Mouse (Mus musculus) CH12.LX (cell line): ENCODE data around the gene Hist1h3e. TPM values are rescaled to one million over a fixed set of nuclear protein-coding genes. Genes with fewer than 3 reads are reported as not detected.

Experiments used
- DNase-seq: peaks from one replicate; pipeline ENCODE4 v3.0.0-alpha.2; 2013; ENCODE audit errors: extremely low read depth
- H3K27ac ChIP-seq: 2 replicates; pipeline ENCODE4 v1.5.1; 2012; ENCODE audit warnings: low read depth, mild to moderate bottlenecking, control low read depth, moderate library complexity; ENCODE audit not compliant: insufficient read depth
- H3K27me3 ChIP-seq: replicated peaks from 2 replicates; pipeline ENCODE3; 2012; ENCODE audit warnings: inconsistent platforms
- H3K36me3 ChIP-seq, 2 experiments: replicated peaks in 1 of 2; 2 replicates each; pipeline versions ENCODE3 to v1.6.1; 2012; ENCODE audit warnings: inconsistent platforms in 1 of 2, low read length in 1 of 2, mild to moderate bottlenecking in 1 of 2, mixed read lengths in 1 of 2, moderate library complexity in 1 of 2; ENCODE audit not compliant: control insufficient read depth in 1 of 2, insufficient read depth in 1 of 2
- H3K4me1 ChIP-seq, 2 experiments: 2 replicates each; pipeline ENCODE4 v1.6.1; 2012; ENCODE audit warnings: inconsistent platforms in 1 of 2, moderate library complexity in 1 of 2; ENCODE audit not compliant: insufficient read depth in 2 of 2, control insufficient read depth in 1 of 2
- H3K4me2 ChIP-seq: 2 replicates; pipeline ENCODE4 v1.6.1; 2012; ENCODE audit warnings: low read depth, mild to moderate bottlenecking, control low read depth; ENCODE audit not compliant: poor library complexity, insufficient read depth, severe bottlenecking
- H3K4me3 ChIP-seq, 3 experiments: fragments of 150-350 bp in 1 of 3; sonication (generic) in 1 of 3; replicated peaks in 1 of 3; 2 replicates each; pipeline versions ENCODE3 to v1.5.1; 2011 to 2012; ENCODE audit warnings: low read depth in 2 of 3, low read length in 2 of 3, mild to moderate bottlenecking in 2 of 3, moderate library complexity in 2 of 3, control low read depth in 1 of 3, improper control_type of control experiment in 1 of 3, inconsistent platforms in 1 of 3, mixed read lengths in 1 of 3; ENCODE audit not compliant: poor library complexity in 1 of 3
- H3K79me2 ChIP-seq: replicated peaks from 2 replicates; pipeline ENCODE4 v1.6.1; 2012; ENCODE audit warnings: mild to moderate bottlenecking, moderate library complexity; ENCODE audit not compliant: control insufficient read depth, poor library complexity, insufficient read depth, severe bottlenecking; ENCODE audit errors: extremely low read depth
- H3K9ac ChIP-seq: 2 replicates; pipeline ENCODE4 v1.6.1; 2012; ENCODE audit warnings: low read depth, mild to moderate bottlenecking, control low read depth, moderate library complexity; ENCODE audit not compliant: insufficient read depth
- H3K9me3 ChIP-seq: replicated peaks from 2 replicates; pipeline ENCODE3; 2012; ENCODE audit warnings: low read length, inconsistent platforms, mixed read lengths
- BHLHE40 ChIP-seq: IDR thresholded peaks from 2 replicates; pipeline ENCODE4 v1.6.1; 2011; ENCODE audit warnings: mild to moderate bottlenecking, low read depth, low read length, improper control_type of control experiment
- ELF1 ChIP-seq: IDR thresholded peaks from 2 replicates; pipeline ENCODE4 v1.6.1; 2014; ENCODE audit warnings: low read depth, mild to moderate bottlenecking, inconsistent platforms, low read length, improper control_type of control experiment
- ETS1 ChIP-seq: conservative IDR thresholded peaks from 2 replicates; pipeline ENCODE4 v1.6.1; 2012; ENCODE audit warnings: low read depth, mild to moderate bottlenecking, inconsistent platforms, low read length, improper control_type of control experiment, moderate library complexity
- IRF4 ChIP-seq: IDR thresholded peaks from 2 replicates; pipeline ENCODE4 v1.6.1; 2014; ENCODE audit warnings: low read depth, mild to moderate bottlenecking, inconsistent platforms, low read length, improper control_type of control experiment
- JUN ChIP-seq: IDR thresholded peaks from 2 replicates; pipeline ENCODE4 v1.6.1; 2011; ENCODE audit warnings: low read depth, mild to moderate bottlenecking, low read length, improper control_type of control experiment, moderate library complexity; ENCODE audit not compliant: insufficient read depth
- MAFK ChIP-seq: IDR thresholded peaks from 2 replicates; pipeline ENCODE4 v1.6.1; 2011; ENCODE audit warnings: low read length, improper control_type of control experiment; ENCODE audit not compliant: insufficient replicate concordance
- MAX ChIP-seq: IDR thresholded peaks from 2 replicates; pipeline ENCODE4 v1.6.1; 2011; ENCODE audit warnings: low read length, improper control_type of control experiment
- MEF2A ChIP-seq: IDR thresholded peaks from 2 replicates; pipeline ENCODE4 v1.6.1; 2014; ENCODE audit warnings: low read depth, mild to moderate bottlenecking, inconsistent platforms, low read length, improper control_type of control experiment, borderline replicate concordance
- MYC ChIP-seq: IDR thresholded peaks from 2 replicates; pipeline ENCODE4 v1.6.1; 2011; ENCODE audit warnings: low read depth, mild to moderate bottlenecking, improper control_type of control experiment, low read length
- NELFE ChIP-seq: IDR thresholded peaks from 2 replicates; pipeline ENCODE4 v1.6.1; 2011; ENCODE audit warnings: low read depth, low read length, improper control_type of control experiment
- NRF1 ChIP-seq: IDR thresholded peaks from 2 replicates; pipeline ENCODE4 v1.6.1; 2014; ENCODE audit warnings: low read depth, mild to moderate bottlenecking, inconsistent platforms, low read length, improper control_type of control experiment, moderate library complexity
- PAX5 ChIP-seq: IDR thresholded peaks from 2 replicates; pipeline ENCODE4 v1.6.1; 2012; ENCODE audit warnings: low read length, inconsistent platforms, mixed read lengths
- POLR2AphosphoS2 ChIP-seq: IDR thresholded peaks from 2 replicates; pipeline ENCODE4 v1.6.1; 2011; ENCODE audit warnings: low read depth, low read length, improper control_type of control experiment
- RAD21 ChIP-seq: IDR thresholded peaks from 2 replicates; pipeline ENCODE4 v1.6.1; 2011; ENCODE audit warnings: low read depth, mild to moderate bottlenecking, low read length, improper control_type of control experiment, moderate library complexity
- SMC3 ChIP-seq: IDR thresholded peaks from 2 replicates; pipeline ENCODE4 v1.6.1; 2011; ENCODE audit warnings: low read depth, low read length, improper control_type of control experiment
- TBP ChIP-seq: conservative IDR thresholded peaks from 2 replicates; pipeline ENCODE4 v1.6.1; 2011; ENCODE audit warnings: low read depth, low read length, improper control_type of control experiment
- USF2 ChIP-seq: conservative IDR thresholded peaks from 2 replicates; pipeline ENCODE4 v1.6.1; 2011; ENCODE audit warnings: low read depth, low read length, improper control_type of control experiment
- ZKSCAN1 ChIP-seq: IDR thresholded peaks from 2 replicates; pipeline ENCODE4 v1.6.1; 2012; ENCODE audit warnings: low read depth, inconsistent platforms, low read length, improper control_type of control experiment, borderline replicate concordance
- dilution Hi-C: fragments of 300-500 bp; cut with MboI; formaldehyde crosslinking; loops from 2 replicates; pipeline ENCODE4 v1.14.3; 2020; ENCODE audit warnings: low sequenced_read_pairs; ENCODE audit not compliant: extremely low pct_unique_long_range_greater_than_20kb, extremely low pct_ligation_motif_present
- in situ Hi-C: fragments of 300-500 bp; cut with MboI; formaldehyde crosslinking; loops from 3 replicates; pipeline ENCODE4 v1.14.3; 2019; ENCODE audit warnings: low sequenced_read_pairs, low pct_ligation_motif_present, low pct_unique_long_range_greater_than_20kb, mixed read lengths
- polyA plus RNA-seq: library from polyadenylated mRNA; unstranded; fragments of >175 nt; gene quantifications from 2 replicates; pipeline ENCODE4 v1.2.1, GENCODE M21; 2012; ENCODE audit warnings: low read depth; ENCODE audit not compliant: insufficient read length
- total RNA-seq, 2 experiments: library from RNA; depleted of rRNA; stranded (reverse); fragments of 300-350 nt in 1 of 2; fragments of >200 nt in 1 of 2; gene quantifications; 2 replicates each; pipeline ENCODE4 v1.2.3; 2012 to 2014

Gene Hist1h3e
- total and polyA plus RNA-seq, 3 experiments = 3.1 to 1,484 (median 24.2) TPM

GRCm38 (mm10) chr13:23554925-23555838, 7.0 kb downstream of the Hist1h3e start (continued):
- 0 out of 2 replicates have a peak, but pooled peaks have one; percentile 4 for TF ChIP-seq BHLHE40

DNA sequence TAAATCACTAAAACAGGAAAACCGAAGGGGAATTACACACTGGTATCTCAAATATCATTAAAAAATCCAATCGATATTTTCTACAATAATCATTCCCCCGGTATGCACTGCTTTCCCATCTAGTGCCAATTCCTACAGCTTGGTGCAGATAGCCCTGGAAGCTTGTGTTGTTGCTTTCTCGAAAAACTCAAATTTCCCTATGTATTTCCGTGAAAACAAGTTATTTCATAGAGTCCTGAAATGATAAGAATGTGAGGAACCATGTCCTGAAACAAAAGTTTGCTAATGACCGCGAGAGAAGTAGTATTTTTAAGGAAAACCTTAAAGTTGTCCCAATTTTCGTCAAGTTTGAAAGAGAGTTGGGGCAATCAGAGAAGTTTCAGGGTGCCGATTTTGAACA, 7.8 kb downstream of the Hist1h3e start:
- H3K36me3 ChIP-seq = no peaks in the 10 kb centered on the region
- in situ Hi-C loops = loop anchor here (25.0 kb wide), 1 partner anchor 1817 kb away; the partner anchor contains the start of gene Hist1h4j
- H3K79me2 ChIP-seq = no peaks in the 10 kb centered on the region
- dilution Hi-C loops = no loop called here
- peak overlapping the region; percentile 52; the same call in 1 of the 2 replicates for H3K27ac ChIP-seq
- no peak for TF ChIP-seq NRF1
- no peak for TF ChIP-seq TBP
- no peak for TF ChIP-seq JUN
- no peak for TF ChIP-seq PAX5
- TF ChIP-seq RAD21 = no peak
- TF ChIP-seq MAX = no peak
- TF ChIP-seq ZKSCAN1 = no peak
- TF ChIP-seq ETS1 = no peak
- TF ChIP-seq MAFK = no peak
- TF ChIP-seq SMC3 = no peak
- no peak for TF ChIP-seq MYC
- TF ChIP-seq MEF2A = no peak
- no peak for TF ChIP-seq USF2
- no peak for TF ChIP-seq ELF1
- no peak for TF ChIP-seq BHLHE40
- no peak for TF ChIP-seq POLR2AphosphoS2
- TF ChIP-seq, all 38 proteins: peak for 0
- Histone ChIP-seq H3K9me3 (no peaks in the 10 kb centered on the region), H3K4me1 (peaks cover 4 to 28% of the 10 kb centered on the region in 2 experiments; a peak in 3 of 4 replicates), H3K4me2 (peak overlapping the region; percentile 65), H3K4me3 (no peak overlapping the region), H3K9ac (peak overlapping the region; percentile 73), H3K27me3 (no peaks in the 10 kb centered on the region)
- DNase-seq = no peak

- Histone ChIP-seq H3K27ac (peak within 1 kb of the TSS; percentile 75), H3K27me3 (no peaks in the 10 kb centered on the region), H3K4me1 (peaks cover 4 to 28% of the 10 kb centered on the region in 2 experiments; a peak in 3 of 4 replicates), H3K36me3 (no peaks in the 10 kb centered on the region), H3K79me2 (no peaks in the 10 kb centered on the region), H3K4me2 (peak within 1 kb of the TSS; percentile 22; the same call in 1 of the 2 replicates), H3K4me3 (no peak within 1 kb of the TSS), H3K9me3 (no peaks in the 10 kb centered on the region), H3K9ac (peak within 1 kb of the TSS; percentile 65; the same call in 1 of the 2 replicates)
- dilution Hi-C loops (no loop called here), in situ Hi-C loops (loop anchor here (25.0 kb wide), 1 partner anchor 1816 kb away; the partner anchor contains the start of gene Hist1h4j)
- no peak for DNase-seq
- TF ChIP-seq SMC3 (no peak), NELFE (no peak), IRF4 (no peak), ZKSCAN1 (no peak), MYC (no peak)
These were observed 9.2 kb downstream of the Hist1h3e start, which contains the start of gene Hist1h1d for GRCm38 (mm10) chr13:23552962-23553361. Gene Hist1h1d, plus strand, starts transcription at chr13:23553262.
